Mouse (Mus musculus): Measurements from ENCODE around the gene Fbxl18. TPM values are rescaled to one million over a fixed set of nuclear protein-coding genes. Genes with fewer than 3 reads are reported as not detected.

The Fbxl18 gene
- polyA plus RNA-seq, 1 experiment from 2014 or later, result 7.2 TPM

GRCm38 (mm10) chr5:142874791-142875512 lies 20.3 kb downstream of the Fbxl18 start:
- ATAC-seq (ENCODE audit: insufficient number of reproducible peaks, insufficient read depth, low FRiP score, low read depth), result no peak
- Histone ChIP-seq H3K36me3 (ENCODE audit: control insufficient read depth, insufficient read depth, low read length) (peaks cover 54% of the 10 kb centered on the region), H3K4me1 (ENCODE audit: control insufficient read depth in 2 of 2, insufficient read depth in 2 of 2, low read length in 2 of 2) (peaks cover 2 to 6% of the 10 kb centered on the region in 2 experiments; a peak in 3 of 4 replicates)

GRCm38 (mm10) chr5:142873718-142874117 lies 21.5 kb downstream of the Fbxl18 start:
- H3K4me1 ChIP-seq (ENCODE audit: control insufficient read depth in 2 of 2, insufficient read depth in 2 of 2, low read length in 2 of 2), result peaks cover 2 to 6% of the 10 kb centered on the region in 2 experiments; a peak in 3 of 4 replicates
- H3K36me3 ChIP-seq (ENCODE audit: control insufficient read depth, insufficient read depth, low read length), result peaks cover 59% of the 10 kb centered on the region
- WGBS, result 92% methylated on average over 7 of the region's 7 CpGs

More at GRCm38 (mm10) chr5:142874791-142875512, 20.3 kb downstream of the Fbxl18 start:
- Histone ChIP-seq H3K9ac (ENCODE audit: low read length) (no peak overlapping the region), H3K4me2 (ENCODE audit: low read length) (no peak overlapping the region), H3K9me3 (ENCODE audit: control insufficient read depth, low read length) (no peaks in the 10 kb centered on the region), H3K27me3 (ENCODE audit: control insufficient read depth, insufficient read depth, low read length) (no peaks in the 10 kb centered on the region), H3K4me3 (ENCODE audit: control insufficient read depth in 1 of 2, insufficient read depth in 1 of 2, low read depth in 1 of 2, low read length in 2 of 2) (no peak overlapping the region), H3K27ac (replicated peaks in 1 of 2; ENCODE audit: control insufficient read depth in 1 of 2, insufficient read depth in 1 of 2, low read depth in 2 of 2, low read length in 2 of 2) (no peak overlapping the region)
- 80% methylated on average over 13 of the region's 13 CpGs for WGBS

GRCm38 (mm10) chr5:142871765-142872164 lies 23.5 kb downstream of the Fbxl18 start:
- no peak for ATAC-seq (ENCODE audit: insufficient number of reproducible peaks, insufficient read depth, low FRiP score, low read depth)
- H3K27me3 ChIP-seq (ENCODE audit: control insufficient read depth, insufficient read depth, low read length), result no peaks in the 10 kb centered on the region
- H3K4me3 ChIP-seq (ENCODE audit: control insufficient read depth in 1 of 2, insufficient read depth in 1 of 2, low read depth in 1 of 2, low read length in 2 of 2), result no peak overlapping the region
- WGBS, result 55% methylated on average over 12 of the region's 12 CpGs
- H3K36me3 ChIP-seq (ENCODE audit: control insufficient read depth, insufficient read depth, low read length), result peaks cover 47% of the 10 kb centered on the region
- peaks cover 2 to 3% of the 10 kb centered on the region in 2 experiments; a peak in 2 of 4 replicates for H3K4me1 ChIP-seq (ENCODE audit: control insufficient read depth in 2 of 2, insufficient read depth in 2 of 2, low read length in 2 of 2)
- H3K4me2 ChIP-seq (ENCODE audit: low read length), result no peak overlapping the region
- no peak overlapping the region for H3K9ac ChIP-seq (ENCODE audit: low read length)
- H3K27ac ChIP-seq (replicated peaks in 1 of 2; ENCODE audit: control insufficient read depth in 1 of 2, insufficient read depth in 1 of 2, low read depth in 2 of 2, low read length in 2 of 2), result no peak overlapping the region
- no peaks in the 10 kb centered on the region for H3K9me3 ChIP-seq (ENCODE audit: control insufficient read depth, low read length)

More at GRCm38 (mm10) chr5:142873718-142874117, 21.5 kb downstream of the Fbxl18 start:
- H3K4me3 ChIP-seq (ENCODE audit: control insufficient read depth in 1 of 2, insufficient read depth in 1 of 2, low read depth in 1 of 2, low read length in 2 of 2), result no peak overlapping the region
- H3K27me3 ChIP-seq (ENCODE audit: control insufficient read depth, insufficient read depth, low read length), result no peaks in the 10 kb centered on the region
- H3K27ac ChIP-seq (replicated peaks in 1 of 2; ENCODE audit: control insufficient read depth in 1 of 2, insufficient read depth in 1 of 2, low read depth in 2 of 2, low read length in 2 of 2), result no peak overlapping the region
- H3K9ac ChIP-seq (ENCODE audit: low read length), result no peak overlapping the region
- H3K9me3 ChIP-seq (ENCODE audit: control insufficient read depth, low read length), result no peaks in the 10 kb centered on the region
- H3K4me2 ChIP-seq (ENCODE audit: low read length), result no peak overlapping the region
- no peak for ATAC-seq (ENCODE audit: insufficient number of reproducible peaks, insufficient read depth, low FRiP score, low read depth)

- H3K4me1 ChIP-seq (ENCODE audit: control insufficient read depth in 2 of 2, insufficient read depth in 2 of 2, low read length in 2 of 2), result peaks cover 2 to 3% of the 10 kb centered on the region in 2 experiments; a peak in 2 of 4 replicates
- no peak overlapping the region for H3K9ac ChIP-seq (ENCODE audit: low read length)
- no peak overlapping the region for H3K27ac ChIP-seq (replicated peaks in 1 of 2; ENCODE audit: control insufficient read depth in 1 of 2, insufficient read depth in 1 of 2, low read depth in 2 of 2, low read length in 2 of 2)
- H3K36me3 ChIP-seq (ENCODE audit: control insufficient read depth, insufficient read depth, low read length), result peaks cover 32% of the 10 kb centered on the region
- H3K4me3 ChIP-seq (ENCODE audit: control insufficient read depth in 1 of 2, insufficient read depth in 1 of 2, low read depth in 1 of 2, low read length in 2 of 2), result no peak overlapping the region
- H3K9me3 ChIP-seq (ENCODE audit: control insufficient read depth, low read length), result no peaks in the 10 kb centered on the region
- no peaks in the 10 kb centered on the region for H3K27me3 ChIP-seq (ENCODE audit: control insufficient read depth, insufficient read depth, low read length)
- ATAC-seq (ENCODE audit: insufficient number of reproducible peaks, insufficient read depth, low FRiP score, low read depth), result no peak
- 87% methylated on average over 13 of the region's 13 CpGs for WGBS
- H3K4me2 ChIP-seq (ENCODE audit: low read length), result no peak overlapping the region
These were observed 25.8 kb downstream of the Fbxl18 start for GRCm38 (mm10) chr5:142869463-142869862.

- H3K4me1 ChIP-seq (ENCODE audit: control insufficient read depth in 2 of 2, insufficient read depth in 2 of 2, low read length in 2 of 2), result peaks cover 5 to 9% of the 10 kb centered on the region in 2 experiments; a peak in 3 of 4 replicates
- WGBS, result 45% methylated on average over 16 of the region's 16 CpGs
- H3K27ac ChIP-seq (replicated peaks in 1 of 2; ENCODE audit: control insufficient read depth in 1 of 2, insufficient read depth in 1 of 2, low read depth in 2 of 2, low read length in 2 of 2), result no peak overlapping the region
- H3K27me3 ChIP-seq (ENCODE audit: control insufficient read depth, insufficient read depth, low read length), result no peaks in the 10 kb centered on the region
- no peak overlapping the region for H3K9ac ChIP-seq (ENCODE audit: low read length)
- no peak for ATAC-seq (ENCODE audit: insufficient number of reproducible peaks, insufficient read depth, low FRiP score, low read depth)
- no peaks in the 10 kb centered on the region for H3K36me3 ChIP-seq (ENCODE audit: control insufficient read depth, insufficient read depth, low read length)
- peaks cover 4% of the 10 kb centered on the region; the same call in 1 of the 2 replicates for H3K9me3 ChIP-seq (ENCODE audit: control insufficient read depth, low read length)
- H3K4me3 ChIP-seq (ENCODE audit: control insufficient read depth in 1 of 2, insufficient read depth in 1 of 2, low read depth in 1 of 2, low read length in 2 of 2), result no peak overlapping the region
- H3K4me2 ChIP-seq (ENCODE audit: low read length), result peak overlapping the region; percentile 46
These were observed 37.4 kb downstream of the Fbxl18 start for GRCm38 (mm10) chr5:142857763-142858229.

GRCm38 (mm10) chr5:142856408-142856807 lies 38.8 kb downstream of the Fbxl18 start:
- Histone ChIP-seq H3K4me2 (ENCODE audit: low read length) (no peak overlapping the region), H3K4me3 (ENCODE audit: control insufficient read depth in 1 of 2, insufficient read depth in 1 of 2, low read depth in 1 of 2, low read length in 2 of 2) (no peak overlapping the region), H3K9me3 (ENCODE audit: control insufficient read depth, low read length) (peaks cover 4% of the 10 kb centered on the region; the same call in 1 of the 2 replicates), H3K36me3 (ENCODE audit: control insufficient read depth, insufficient read depth, low read length) (no peaks in the 10 kb centered on the region), H3K4me1 (ENCODE audit: control insufficient read depth in 2 of 2, insufficient read depth in 2 of 2, low read length in 2 of 2) (peaks cover 2 to 5% of the 10 kb centered on the region in 2 experiments; a peak in 3 of 4 replicates), H3K9ac (ENCODE audit: low read length) (no peak overlapping the region), H3K27me3 (ENCODE audit: control insufficient read depth, insufficient read depth, low read length) (no peaks in the 10 kb centered on the region), H3K27ac (replicated peaks in 1 of 2; ENCODE audit: control insufficient read depth in 1 of 2, insufficient read depth in 1 of 2, low read depth in 2 of 2, low read length in 2 of 2) (no peak overlapping the region)
- 75% methylated on average over 4 of the region's 4 CpGs for WGBS
- no peak for ATAC-seq (ENCODE audit: insufficient number of reproducible peaks, insufficient read depth, low FRiP score, low read depth)

GRCm38 (mm10) chr5:142854877-142855276 lies 40.3 kb downstream of the Fbxl18 start:
- no peak for ATAC-seq (ENCODE audit: insufficient number of reproducible peaks, insufficient read depth, low FRiP score, low read depth)
- Histone ChIP-seq H3K27me3 (ENCODE audit: control insufficient read depth, insufficient read depth, low read length) (no peaks in the 10 kb centered on the region), H3K9ac (ENCODE audit: low read length) (no peak overlapping the region), H3K4me1 (ENCODE audit: control insufficient read depth in 2 of 2, insufficient read depth in 2 of 2, low read length in 2 of 2) (peaks cover 2 to 5% of the 10 kb centered on the region in 2 experiments; a peak in 3 of 4 replicates), H3K4me3 (ENCODE audit: control insufficient read depth in 1 of 2, insufficient read depth in 1 of 2, low read depth in 1 of 2, low read length in 2 of 2) (no peak overlapping the region), H3K4me2 (ENCODE audit: low read length) (no peak overlapping the region), H3K9me3 (ENCODE audit: control insufficient read depth, low read length) (peaks cover 4% of the 10 kb centered on the region; the same call in 1 of the 2 replicates), H3K27ac (replicated peaks in 1 of 2; ENCODE audit: control insufficient read depth in 1 of 2, insufficient read depth in 1 of 2, low read depth in 2 of 2, low read length in 2 of 2) (no peak overlapping the region), H3K36me3 (ENCODE audit: control insufficient read depth, insufficient read depth, low read length) (no peaks in the 10 kb centered on the region)
- WGBS, result 80% methylated on average over 10 of the region's 10 CpGs

Measured in heart, embryonic 14.5 days (tissue).